Mouse (Mus musculus) heart, adult 2 months (tissue): ENCODE measurements around the gene Gm44965. TPM values are rescaled to one million over a fixed set of nuclear protein-coding genes. Genes with fewer than 3 reads are reported as not detected.

Source experiments
- DNase-seq, 2 experiments: peaks; one replicate each; pipeline ENCODE4 v3.0.0; 2021
- H3K27ac ChIP-seq: fragments of 200-600 bp; 2 replicates; pipeline ENCODE4 v1.8.1; 2022
- H3K27me3 ChIP-seq: fragments of 200-500 bp; 2 replicates; pipeline ENCODE4 v1.6.1; 2012; ENCODE audit warnings: mild to moderate bottlenecking, low read length, inconsistent platforms, mixed read lengths; ENCODE audit not compliant: control insufficient read depth, insufficient read depth
- H3K36me3 ChIP-seq: fragments of 200-500 bp; 2 replicates; pipeline ENCODE4 v1.6.1; 2012; ENCODE audit warnings: low read length, inconsistent platforms; ENCODE audit not compliant: control insufficient read depth, insufficient read depth
- H3K4me1 ChIP-seq: fragments of 200-500 bp; 2 replicates; pipeline ENCODE4 v1.6.1; 2011; ENCODE audit warnings: low read length; ENCODE audit not compliant: control insufficient read depth, insufficient read depth
- H3K4me3 ChIP-seq: fragments of 200-600 bp; 2 replicates; pipeline ENCODE4 v1.8.1; 2022
- H3K79me2 ChIP-seq: fragments of 200-500 bp; replicated peaks from 2 replicates; pipeline ENCODE4 v1.6.1; 2012; ENCODE audit warnings: mild to moderate bottlenecking, inconsistent platforms, low read length, moderate library complexity, mixed read lengths; ENCODE audit not compliant: control insufficient read depth, insufficient read depth
- H3K9ac ChIP-seq: fragments of 200-500 bp; 2 replicates; pipeline ENCODE4 v1.6.1; 2012; ENCODE audit warnings: low read depth, mild to moderate bottlenecking, control low read depth, inconsistent platforms, low read length, mixed read lengths
- CTCF ChIP-seq: fragments of 200-600 bp; IDR thresholded peaks from 2 replicates; pipeline ENCODE4 v1.8.1; 2022; ENCODE audit warnings: antibody characterized with exemption, mild to moderate bottlenecking, moderate library complexity
- EP300 ChIP-seq: fragments of 200-500 bp; IDR thresholded peaks from 2 replicates; pipeline ENCODE4 v1.6.1; 2011; ENCODE audit warnings: low read depth, low read length, control low read depth; ENCODE audit not compliant: insufficient read depth
- POLR2A ChIP-seq: fragments of 200-500 bp; IDR thresholded peaks from 2 replicates; pipeline ENCODE4 v1.6.1; 2011; ENCODE audit warnings: mild to moderate bottlenecking, low read depth, low read length, control low read depth; ENCODE audit not compliant: insufficient read depth
- WGBS: fragments of 180-500 bp; shearing (Covaris S2); methylation state at CpG from one replicate; pipeline ENCODE4 v1.1.7; 2018; 5-methylcytosine and 5-hydroxymethylcytosine counted together
- intact Hi-C: fragments of 180-260 bp; cut with DNase I; formaldehyde crosslinking; loops from one replicate; pipeline ENCODE4 v1.15.1; 2025
- polyA plus RNA-seq: library from polyadenylated mRNA; depleted of rRNA; stranded (reverse); fragments of >200 nt; gene quantifications from 2 replicates; pipeline ENCODE4 v1.2.3, GENCODE M21; 2012
- total RNA-seq, 2 experiments: library from RNA; stranded (reverse); gene quantifications; 2 replicates each; pipeline ENCODE4 v1.2.3; 2021

Gm44965 gene
- total and polyA plus RNA-seq, 3 experiments: not detected

DNA sequence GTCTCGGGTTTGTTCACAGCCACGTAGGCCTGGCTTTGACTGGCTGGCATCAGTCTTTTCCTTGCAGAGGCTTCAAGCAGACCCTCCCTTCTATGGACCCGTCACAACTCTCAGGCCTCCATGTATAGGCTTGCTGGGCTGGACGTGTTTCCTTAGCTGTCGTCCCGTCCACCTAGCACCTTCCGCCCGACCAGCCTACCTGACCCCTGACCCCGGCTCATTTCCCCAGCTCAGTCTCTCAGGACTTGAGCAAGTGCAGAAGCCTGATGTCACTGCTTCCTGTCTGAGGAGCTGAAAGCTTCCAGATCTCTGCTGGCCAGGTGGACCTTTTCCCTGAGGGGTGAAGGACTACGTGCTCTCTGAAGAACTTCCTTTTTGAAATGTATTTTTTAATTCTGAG lies 20.5 kb upstream of the Gm44965 start:
- Histone ChIP-seq H3K9ac (no peak overlapping the region), H3K27ac (peak overlapping the region; percentile 73), H3K4me1 (peaks cover 15% of the 10 kb centered on the region), H3K79me2 (no peaks in the 10 kb centered on the region), H3K27me3 (no peaks in the 10 kb centered on the region), H3K4me3 (no peak overlapping the region), H3K36me3 (no peaks in the 10 kb centered on the region)
- 31% methylated on average over 10 of the region's 10 CpGs for WGBS
- DNase-seq: peak; percentile 60 to 68
- intact Hi-C loops: no loop called here
- no peak for TF ChIP-seq POLR2A

DNA sequence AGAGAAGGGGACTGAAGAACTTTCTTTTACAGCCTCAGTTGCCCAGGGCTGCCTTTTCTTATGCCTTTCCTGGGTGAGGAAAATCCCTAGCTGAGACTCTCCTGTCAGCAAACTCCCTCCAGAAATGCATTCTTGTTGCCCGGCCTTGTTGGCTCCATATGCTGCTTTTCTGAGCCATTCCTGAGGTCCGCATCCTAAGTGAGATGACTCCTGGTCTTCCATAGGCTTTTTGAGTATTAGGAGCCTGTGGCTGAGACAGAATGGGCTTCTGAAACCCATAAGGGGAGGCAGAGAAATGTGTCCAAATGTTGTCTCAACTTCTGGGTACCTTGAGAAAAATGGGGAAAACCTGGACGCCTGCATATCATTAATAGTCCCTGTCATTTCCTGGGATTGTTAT lies 19.8 kb upstream of the Gm44965 start:
- Histone ChIP-seq H3K4me1 (peaks cover 13% of the 10 kb centered on the region), H3K79me2 (no peaks in the 10 kb centered on the region), H3K27ac (peak overlapping the region; percentile 73), H3K36me3 (no peaks in the 10 kb centered on the region), H3K9ac (no peak overlapping the region), H3K27me3 (no peaks in the 10 kb centered on the region), H3K4me3 (no peak overlapping the region)
- DNase-seq: no peak
- WGBS: 55% methylated on average over 3 of the region's 3 CpGs
- TF ChIP-seq CTCF (no peak), POLR2A (no peak), EP300 (no peak)
- intact Hi-C loops: no loop called here

DNA sequence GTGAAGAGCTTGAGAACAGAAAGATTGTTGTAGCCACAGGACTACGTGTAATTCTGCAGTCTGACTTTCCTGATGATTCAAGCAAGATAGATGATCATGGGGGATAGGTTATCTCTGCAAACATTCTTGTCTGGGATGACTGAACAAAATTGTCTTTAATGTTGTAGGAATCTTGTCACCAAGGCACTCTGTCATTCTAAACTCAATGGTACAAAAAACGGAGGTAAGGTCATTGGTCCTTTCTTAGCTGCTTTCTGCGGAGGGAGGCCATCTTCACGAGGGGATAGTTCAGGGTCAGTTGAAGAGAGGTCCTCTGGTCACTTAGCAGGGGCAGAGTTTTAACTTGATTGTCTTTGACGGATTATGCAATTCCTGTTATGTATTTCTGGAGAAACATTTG lies 15.0 kb upstream of the Gm44965 start:
- DNase-seq: no peak
- Histone ChIP-seq H3K27me3 (no peaks in the 10 kb centered on the region), H3K79me2 (no peaks in the 10 kb centered on the region), H3K36me3 (no peaks in the 10 kb centered on the region), H3K9ac (no peak overlapping the region), H3K4me1 (peaks cover 5% of the 10 kb centered on the region), H3K4me3 (no peak overlapping the region), H3K27ac (peak overlapping the region; percentile 80)
- intact Hi-C loops: no loop called here
- TF ChIP-seq POLR2A (no peak), EP300 (no peak), CTCF (no peak)
- 56% methylated on average over 5 of the region's 5 CpGs for WGBS

DNA sequence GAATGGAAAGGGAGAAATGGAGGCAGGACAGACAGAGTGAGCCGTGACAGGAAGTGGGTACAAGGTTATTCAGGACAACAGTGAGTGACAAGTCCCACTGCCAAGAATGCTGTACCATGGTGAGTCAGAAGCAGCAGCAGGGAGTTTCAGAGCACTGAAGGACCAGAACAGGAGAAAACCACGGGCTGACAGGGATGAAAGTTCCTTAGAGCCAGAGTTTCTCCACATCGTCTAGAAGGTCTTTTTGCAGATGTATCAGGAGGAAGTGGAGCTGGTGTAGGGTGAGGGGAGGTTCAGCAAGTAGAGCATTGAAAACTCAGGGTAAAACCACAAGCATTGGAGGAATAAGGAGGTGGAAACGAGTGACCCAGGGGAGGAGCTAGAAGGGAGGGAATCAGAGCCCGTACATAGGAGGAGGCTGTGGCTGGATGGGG lies 14.5 kb upstream of the Gm44965 start:
- Histone ChIP-seq H3K27me3 (no peaks in the 10 kb centered on the region), H3K4me1 (peaks cover 3% of the 10 kb centered on the region), H3K79me2 (no peaks in the 10 kb centered on the region), H3K9ac (peak overlapping the region; percentile 57; the same call in 1 of the 2 replicates), H3K4me3 (no peak overlapping the region), H3K27ac (peak overlapping the region; percentile 80), H3K36me3 (no peaks in the 10 kb centered on the region)
- DNase-seq: peak; percentile 51 to 61
- 10% methylated on average over 5 of the region's 5 CpGs for WGBS
- TF ChIP-seq POLR2A (peak; percentile 63; the same call in 1 of the 2 replicates), EP300 (0 out of 2 replicates have a peak, but pooled peaks have one; percentile 12), CTCF (no peak)
- intact Hi-C loops: no loop called here

DNA sequence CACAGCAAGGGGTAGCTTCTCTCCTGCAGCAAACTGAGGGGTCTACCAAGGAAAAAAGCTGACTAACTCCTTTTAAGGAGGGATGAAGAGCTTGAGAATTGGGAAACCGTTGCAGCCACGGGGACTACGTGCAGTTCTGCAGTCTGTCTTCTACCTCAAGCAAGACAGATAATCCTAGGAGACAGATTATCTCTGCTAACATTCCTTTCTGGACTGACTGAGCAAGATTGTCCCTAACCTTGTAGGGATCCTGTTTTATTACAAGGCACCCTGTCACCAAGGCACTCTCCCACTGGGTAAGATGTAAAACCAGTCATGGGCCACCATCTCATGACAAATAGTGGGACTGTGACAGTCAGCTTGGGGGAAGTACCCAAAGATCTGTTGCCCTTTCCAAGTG lies 12.5 kb upstream of the Gm44965 start:
- Histone ChIP-seq H3K4me1 (peaks cover 3% of the 10 kb centered on the region), H3K9ac (no peak overlapping the region), H3K36me3 (no peaks in the 10 kb centered on the region), H3K79me2 (no peaks in the 10 kb centered on the region), H3K27me3 (no peaks in the 10 kb centered on the region), H3K4me3 (no peak overlapping the region), H3K27ac (no peak overlapping the region)
- DNase-seq: no peak
- TF ChIP-seq EP300: no peak
- TF ChIP-seq CTCF: no peak
- TF ChIP-seq POLR2A: no peak
- intact Hi-C loops: loop anchor here (5.0 kb wide), 1 partner anchor 39 kb away; no protein-coding TSS in a partner anchor
- WGBS: 29% methylated on average over 3 of the region's 3 CpGs

DNA sequence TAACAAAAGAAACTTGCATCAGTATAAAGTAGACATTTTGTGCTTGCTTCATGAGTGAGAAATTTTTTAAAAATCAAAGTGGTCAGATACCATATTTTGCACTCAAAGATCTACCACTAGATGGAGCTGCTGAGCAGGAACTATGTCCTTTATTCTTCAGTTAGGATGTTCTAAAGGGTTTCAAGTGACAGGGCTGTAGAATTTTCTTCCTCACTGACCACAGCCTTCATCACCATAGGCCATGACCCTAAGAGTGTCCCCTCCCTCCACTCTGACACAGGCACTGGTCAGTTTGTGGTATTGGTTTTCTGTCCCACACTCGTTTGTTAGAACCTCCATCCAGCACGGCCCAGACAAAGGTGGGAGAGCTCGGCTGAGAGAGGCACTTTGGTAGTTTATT lies 11.7 kb upstream of the Gm44965 start:
- Histone ChIP-seq H3K4me1 (peaks cover 3% of the 10 kb centered on the region), H3K79me2 (no peaks in the 10 kb centered on the region), H3K9ac (no peak overlapping the region), H3K4me3 (no peak overlapping the region), H3K27me3 (no peaks in the 10 kb centered on the region), H3K27ac (no peak overlapping the region), H3K36me3 (no peaks in the 10 kb centered on the region)
- TF ChIP-seq CTCF: peak; percentile 97
- no peak for TF ChIP-seq EP300
- TF ChIP-seq POLR2A: no peak
- intact Hi-C loops: loop anchor here (1.0 to 5.0 kb wide), 2 partner anchors 40 to 60 kb away; no protein-coding TSS in a partner anchor
- WGBS: 79% methylated on average over 3 of the region's 3 CpGs
- no peak for DNase-seq

DNA sequence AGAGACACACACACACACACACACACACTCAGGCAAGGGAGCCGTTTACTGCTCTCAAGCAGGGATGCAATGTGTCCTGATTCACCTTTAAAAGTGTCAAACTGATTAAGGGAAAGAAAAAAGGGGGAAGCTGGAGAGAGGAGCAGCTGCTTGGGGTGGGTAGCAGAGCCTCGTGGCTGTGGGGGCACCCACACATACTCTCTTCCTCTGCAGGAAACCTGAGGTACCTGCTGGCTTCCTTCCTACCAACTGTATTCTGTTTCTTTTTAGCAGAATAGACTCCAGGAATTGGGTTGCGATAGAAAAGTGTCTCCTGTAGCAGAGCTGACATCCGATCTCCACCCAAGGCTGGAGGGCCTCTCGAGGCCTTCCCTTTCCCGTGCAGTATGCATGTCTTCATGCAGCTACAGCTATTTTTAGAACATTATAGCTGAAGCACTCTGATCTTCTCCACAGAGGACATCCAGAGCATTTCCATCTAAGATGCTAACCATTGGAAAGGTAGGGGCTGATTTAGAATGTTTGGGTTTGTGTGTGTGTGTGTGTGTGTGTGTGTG lies 4.5 kb upstream of the Gm44965 start, which contains the start of gene Gm45021:
Gm45021 (plus strand) TSS at position 417 of the 557 bp plus-strand sequence.
- no peak for DNase-seq
- intact Hi-C loops: no loop called here
- no peak within 1 kb of the TSS for H3K9ac ChIP-seq
- H3K4me3 ChIP-seq: no peak within 1 kb of the TSS
- H3K79me2 ChIP-seq: no peaks in the 10 kb centered on the region
- no peaks in the 10 kb centered on the region for H3K27me3 ChIP-seq
- no peaks in the 10 kb centered on the region for H3K36me3 ChIP-seq
- H3K4me1 ChIP-seq: no peaks in the 10 kb centered on the region
- no peak for TF ChIP-seq POLR2A
- TF ChIP-seq CTCF: no peak
- TF ChIP-seq EP300: no peak
- H3K27ac ChIP-seq: no peak within 1 kb of the TSS; the same call in 1 of the 2 replicates
- 14% methylated on average over 6 of the region's 6 CpGs for WGBS
